Mouse (Mus musculus) heart, postnatal 14 days (tissue): ENCODE results near the gene Fcho1. TPM values are rescaled to one million over a fixed set of nuclear protein-coding genes. Genes with fewer than 3 reads are reported as not detected.
A peak's percentile ranks its signal among the peaks of the same experiment; 100 is the strongest.
"Not testable (repeated sequence)": the region's sequence is repeated elsewhere in the genome, so short reads cannot be mapped to it uniquely, and the experiment has no call there.

ENCODE experiments used
- DNase-seq, 2 experiments: peaks; one replicate each; pipeline ENCODE4 v3.0.0; 2021 to 2022
- intact Hi-C: fragments of 180-260 bp; cut with DNase I; formaldehyde crosslinking; loops from one replicate; pipeline ENCODE4 v1.15.1; 2025
- total RNA-seq, 2 experiments: library from RNA; stranded (reverse); gene quantifications; 2 replicates each; pipeline ENCODE4 v1.2.3; 2021

The Fcho1 gene
- total RNA-seq, 2 experiments from 2014 or later: 1.4 to 5.7 TPM

GRCm38 (mm10) chr8:71719928-71720457 is 5.5 kb downstream of the Fcho1 start:
- intact Hi-C loops: no loop called here

GRCm38 (mm10) chr8:71719218-71719617 is 6.3 kb downstream of the Fcho1 start:
- DNase-seq: peak; percentile 59 to 70
- intact Hi-C loops: no loop called here

More at GRCm38 (mm10) chr8:71719928-71720457, 5.5 kb downstream of the Fcho1 start:
- DNase-seq: no peak

- intact Hi-C loops: no loop called here
- DNase-seq: no peak
Measured at GRCm38 (mm10) chr8:71718252-71718651, 7.3 kb downstream of the Fcho1 start.

DNA sequence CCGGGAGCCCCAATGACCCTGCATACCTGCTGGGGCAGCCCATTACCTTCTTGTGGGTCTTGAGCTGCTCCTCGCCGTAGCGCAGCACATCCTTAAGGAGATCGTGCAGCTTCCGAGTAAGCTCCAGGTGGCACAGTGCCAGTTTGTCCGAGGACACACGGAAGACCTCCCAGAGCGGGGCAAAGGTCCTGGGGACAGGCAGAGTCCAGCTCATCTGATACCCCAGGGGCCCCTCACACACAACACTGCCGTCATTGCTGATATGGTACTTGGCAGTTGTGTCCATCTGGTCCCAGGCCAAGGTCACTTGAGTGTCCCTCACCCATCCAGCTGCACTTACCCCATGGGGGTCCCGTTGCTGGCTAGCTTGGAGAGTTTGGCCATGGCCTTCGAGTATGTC is 8.4 kb downstream of the Fcho1 start:
- intact Hi-C loops: no loop called here
- DNase-seq: no peak

DNA sequence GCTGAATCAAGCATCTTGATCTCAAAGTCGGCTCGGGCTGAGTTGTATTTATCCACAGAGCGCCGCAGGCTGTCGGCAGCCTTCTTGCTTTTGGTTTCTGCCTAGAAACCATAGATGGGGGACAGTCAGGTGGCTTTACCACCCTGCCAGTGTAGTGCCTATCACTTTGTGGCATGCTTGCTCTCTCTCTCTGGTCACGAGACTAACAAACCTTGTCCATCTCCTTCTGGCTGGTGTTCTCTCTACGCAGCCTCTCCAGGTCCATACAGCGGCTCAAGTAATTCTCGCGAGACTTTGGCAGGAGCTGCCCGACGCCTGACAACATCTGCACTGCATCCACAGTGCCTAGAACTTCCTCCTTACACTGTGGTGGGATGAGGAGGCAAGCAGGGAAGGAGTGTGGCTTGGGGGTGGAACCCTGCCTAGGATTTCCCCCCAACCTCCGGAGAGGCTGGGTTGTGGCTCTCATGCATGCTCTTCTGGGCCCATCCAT is 8.9 kb downstream of the Fcho1 start:
- intact Hi-C loops: no loop called here
- DNase-seq: no peak

GRCm38 (mm10) chr8:71715531-71715930 is 10.0 kb downstream of the Fcho1 start:
- intact Hi-C loops: no loop called here
- DNase-seq: no peak

GRCm38 (mm10) chr8:71711574-71711973 is 13.9 kb downstream of the Fcho1 start:
- intact Hi-C loops: no loop called here
- no peak for DNase-seq

DNA sequence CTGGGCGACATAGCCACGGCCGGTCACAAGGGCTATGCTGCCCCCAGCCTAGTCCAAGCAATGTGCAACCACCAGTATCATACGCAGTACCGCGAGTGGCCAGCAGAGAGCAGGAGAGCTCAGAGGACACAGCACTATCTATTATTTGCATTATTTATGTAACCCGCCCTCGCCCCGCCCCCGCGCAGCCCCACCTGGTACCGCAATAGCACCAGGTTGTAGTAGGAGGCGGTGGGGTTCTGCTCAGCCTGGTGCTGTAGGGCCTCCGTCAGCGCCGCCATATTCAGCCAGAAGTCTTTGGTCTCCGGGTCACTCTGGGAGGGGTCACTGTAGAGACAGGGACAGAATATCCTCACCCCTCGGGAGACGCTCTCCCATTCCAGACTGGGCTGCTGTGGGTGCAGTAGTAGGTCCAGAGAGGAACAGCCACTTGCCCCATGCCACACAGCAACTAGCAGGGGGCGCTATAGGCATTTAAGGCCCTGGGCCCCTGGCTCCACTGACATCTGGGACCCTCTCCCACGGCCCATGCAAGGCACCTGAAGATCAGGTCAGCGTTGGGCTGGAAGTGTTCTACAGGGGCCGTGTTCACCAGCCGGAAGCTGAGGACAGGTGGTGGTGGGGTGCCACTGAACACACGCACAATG is 15.6 kb downstream of the Fcho1 start:
- peak; percentile 75 to 86 for DNase-seq
- intact Hi-C loops: loop anchor here (2.0 kb wide), 1 partner anchor 21 kb away; no protein-coding TSS in a partner anchor

GRCm38 (mm10) chr8:71709134-71709799 is 16.2 kb downstream of the Fcho1 start:
- no peak for DNase-seq
- intact Hi-C loops: loop anchor here (2.0 kb wide), 1 partner anchor 22 kb away; no protein-coding TSS in a partner anchor

- DNase-seq: peak; percentile 47 to 56
Measured at GRCm38 (mm10) chr8:71707874-71708273, 17.6 kb downstream of the Fcho1 start.

DNA sequence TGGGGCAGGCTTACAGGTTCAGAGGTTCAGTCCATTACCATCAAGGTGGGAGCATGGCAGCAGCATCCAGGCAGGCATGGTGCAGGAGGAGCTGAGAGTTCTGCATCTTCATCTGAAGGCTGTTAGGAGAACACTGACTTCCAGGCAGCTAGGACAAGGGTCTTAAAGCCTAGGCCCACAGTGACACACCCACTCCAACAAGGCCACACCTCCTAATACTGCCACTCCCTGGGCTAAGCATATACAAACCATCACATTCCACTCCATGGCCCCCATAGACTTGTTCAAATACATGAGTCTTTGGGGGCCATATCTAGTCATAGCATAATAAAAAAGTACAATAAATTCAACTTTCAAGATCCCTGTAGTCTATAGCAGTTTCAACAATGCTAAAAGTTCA is 22.1 kb downstream of the Fcho1 start:
- intact Hi-C loops, DNase-seq: not testable (repeated sequence)

More at GRCm38 (mm10) chr8:71707874-71708273, 17.6 kb downstream of the Fcho1 start:
- intact Hi-C loops: loop anchor here (2.0 kb wide), 1 partner anchor 23 kb away; no protein-coding TSS in a partner anchor

GRCm38 (mm10) chr8:71702923-71703322 is 22.6 kb downstream of the Fcho1 start:
- intact Hi-C loops: no loop called here

DNA sequence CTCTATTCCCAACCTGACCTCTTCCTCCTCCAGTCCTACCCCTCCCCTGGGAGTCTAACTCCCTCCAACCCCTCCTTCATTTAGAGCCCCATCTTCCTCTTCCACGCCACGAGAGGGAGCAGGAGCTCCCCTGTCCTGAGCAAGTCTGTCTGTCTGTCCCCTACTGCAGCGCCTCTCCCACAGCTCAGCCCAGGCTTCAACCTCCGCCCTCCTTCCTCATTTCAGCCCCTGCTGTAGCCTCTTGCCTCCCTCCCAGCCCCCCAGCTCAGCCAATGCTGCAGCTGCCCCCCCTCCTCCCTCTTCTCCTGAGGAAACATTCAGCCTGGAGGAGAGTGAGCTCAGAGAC is 23.5 kb downstream of the Fcho1 start:
- intact Hi-C loops: no loop called here
- no peak for DNase-seq

More at GRCm38 (mm10) chr8:71702923-71703322, 22.6 kb downstream of the Fcho1 start:
- DNase-seq: no peak

- intact Hi-C loops: no loop called here
- DNase-seq: no peak
Measured at GRCm38 (mm10) chr8:71701414-71702086, 24.0 kb downstream of the Fcho1 start, which contains the start of gene B3gnt3. Gene B3gnt3, minus strand, starts transcription at chr8:71701789.

DNA sequence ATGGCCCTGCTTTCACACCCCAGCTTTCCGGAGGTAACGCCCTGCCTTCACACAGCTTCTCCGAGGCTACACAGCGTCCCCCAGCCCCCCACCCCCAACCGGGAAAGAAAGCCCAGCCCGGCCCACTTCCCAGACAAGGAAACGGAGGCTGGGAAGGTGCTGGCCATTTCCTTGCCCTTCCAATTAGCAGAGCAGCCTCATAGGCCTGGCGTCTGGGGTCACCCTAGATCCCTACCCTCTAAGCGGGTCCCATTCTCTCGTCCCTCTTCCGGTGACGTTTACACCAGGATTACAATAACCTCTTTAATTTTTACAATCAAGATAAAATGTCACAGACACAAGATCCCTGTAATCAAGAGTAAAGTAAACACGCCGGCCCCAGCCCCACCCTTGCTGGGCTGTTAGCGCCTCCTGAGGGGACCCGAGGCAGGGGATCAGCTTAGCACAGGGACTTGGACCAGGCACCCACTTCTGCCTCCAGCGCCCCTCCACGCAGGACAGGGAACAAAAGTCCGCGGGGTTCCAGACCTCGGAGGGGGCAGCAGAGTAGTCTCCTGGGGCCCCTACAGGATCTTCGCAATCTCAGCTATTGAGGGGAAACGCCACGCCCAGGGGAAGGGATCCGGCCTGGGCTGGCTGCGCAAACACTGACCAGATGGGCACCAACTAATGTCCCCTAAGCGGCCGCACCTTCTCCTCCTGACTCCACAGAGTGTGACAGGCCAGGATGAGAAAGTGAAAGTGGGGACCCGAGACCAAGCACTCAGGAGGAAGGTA is 24.8 kb downstream of the Fcho1 start:
- peak in 1 of 2 experiments; percentile 52 for DNase-seq
- intact Hi-C loops: no loop called here

DNA sequence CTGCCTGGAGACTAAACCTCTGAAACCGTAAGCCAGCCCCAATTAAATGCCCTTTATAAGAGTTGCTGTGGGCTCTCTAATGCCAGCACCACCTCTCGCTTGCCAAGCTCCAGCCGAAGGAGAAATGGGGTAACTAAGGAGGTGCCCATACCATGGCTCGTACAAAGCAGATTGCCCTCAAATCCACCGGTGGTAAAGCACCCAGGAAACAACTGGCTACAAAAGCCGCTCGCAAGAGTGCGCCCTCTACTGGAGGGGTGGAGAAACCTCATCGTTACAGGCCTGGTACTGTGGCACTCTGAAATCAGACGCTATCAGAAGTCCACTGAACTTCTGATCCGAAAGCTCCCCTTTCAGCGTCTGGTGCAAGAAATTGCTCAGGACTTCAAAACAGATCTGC is 30.1 kb downstream of the Fcho1 start:
- intact Hi-C loops: not testable (repeated sequence)

DNA sequence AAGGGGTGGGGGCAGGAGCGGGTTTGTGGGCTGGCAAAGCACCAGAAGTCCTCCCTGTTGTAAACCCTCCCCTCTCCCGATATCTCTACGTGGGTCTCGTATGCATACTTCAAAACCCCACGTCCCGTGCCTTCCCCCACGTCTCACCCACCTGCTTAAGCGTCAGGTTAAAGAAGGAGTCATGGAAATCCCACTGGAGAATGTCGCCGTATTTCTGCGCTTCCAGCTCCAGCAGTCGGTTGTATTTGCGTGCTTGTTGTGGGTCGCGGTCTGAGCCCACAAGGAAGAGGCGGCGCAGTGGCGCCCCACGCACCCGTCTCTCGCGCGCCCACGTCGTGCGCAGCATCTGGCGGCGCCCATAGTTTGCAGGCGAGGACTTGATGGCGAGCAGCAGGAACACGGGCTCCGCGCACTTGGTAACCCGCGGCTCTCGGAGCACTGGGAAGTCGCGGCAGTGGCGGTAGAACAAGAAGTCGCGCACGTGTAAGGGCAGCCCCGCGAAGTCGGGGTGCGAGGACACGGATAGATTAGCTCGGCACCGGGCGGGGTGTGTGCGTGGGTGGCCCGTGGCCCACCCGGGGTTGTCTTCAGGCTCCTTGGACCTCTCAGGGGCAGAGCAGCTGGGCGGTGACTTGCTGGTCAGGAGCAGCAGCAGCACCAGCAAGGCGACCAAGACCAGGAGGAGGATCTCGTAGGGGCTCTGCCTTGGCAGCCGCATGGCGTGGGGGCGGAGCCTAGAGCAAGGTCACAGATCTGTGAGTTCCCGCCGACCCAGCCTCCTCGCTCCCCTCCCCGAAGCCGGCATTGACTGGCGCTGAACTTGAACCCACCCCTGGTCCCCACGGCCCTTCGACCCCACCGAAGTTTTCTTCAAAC is 32.1 kb downstream of the Fcho1 start:
- DNase-seq: no peak
- intact Hi-C loops: no loop called here

More for the DNA sequence above, 30.1 kb downstream of the Fcho1 start:
- DNase-seq: not testable (repeated sequence)

- DNase-seq: no peak
- intact Hi-C loops: no loop called here
Measured at GRCm38 (mm10) chr8:71692509-71692908, 33.0 kb downstream of the Fcho1 start.

- intact Hi-C loops: no loop called here
- DNase-seq: no peak
Measured at GRCm38 (mm10) chr8:71689028-71689427, 36.5 kb downstream of the Fcho1 start, which contains the start of gene Insl3. Gene Insl3, plus strand, starts transcription at chr8:71689214.
